Mouse (Mus musculus): ENCODE measurements around the gene En2.

The En2 gene

DNA sequence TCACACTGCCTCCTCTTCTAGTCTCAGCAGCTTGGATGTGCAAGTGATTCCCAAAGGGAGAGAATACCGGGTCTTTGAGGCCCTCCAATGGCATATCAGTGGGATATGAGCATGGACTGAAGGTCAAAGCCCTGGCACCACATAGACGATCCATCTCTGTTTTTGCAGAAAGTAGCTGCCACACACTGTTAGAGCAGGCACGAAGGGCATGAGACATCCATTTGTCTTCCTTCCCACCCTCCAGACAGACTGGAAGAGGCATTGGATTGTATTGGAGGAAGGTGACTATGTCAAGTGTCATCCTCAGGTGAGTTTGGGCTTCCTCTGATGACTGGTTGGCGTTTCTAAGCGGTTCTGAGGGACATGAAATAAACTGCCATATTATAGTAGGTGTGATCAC, 12.8 kb downstream of the En2 start:
- DNase-seq (ENCODE audit: low spot score) = no peak

DNA sequence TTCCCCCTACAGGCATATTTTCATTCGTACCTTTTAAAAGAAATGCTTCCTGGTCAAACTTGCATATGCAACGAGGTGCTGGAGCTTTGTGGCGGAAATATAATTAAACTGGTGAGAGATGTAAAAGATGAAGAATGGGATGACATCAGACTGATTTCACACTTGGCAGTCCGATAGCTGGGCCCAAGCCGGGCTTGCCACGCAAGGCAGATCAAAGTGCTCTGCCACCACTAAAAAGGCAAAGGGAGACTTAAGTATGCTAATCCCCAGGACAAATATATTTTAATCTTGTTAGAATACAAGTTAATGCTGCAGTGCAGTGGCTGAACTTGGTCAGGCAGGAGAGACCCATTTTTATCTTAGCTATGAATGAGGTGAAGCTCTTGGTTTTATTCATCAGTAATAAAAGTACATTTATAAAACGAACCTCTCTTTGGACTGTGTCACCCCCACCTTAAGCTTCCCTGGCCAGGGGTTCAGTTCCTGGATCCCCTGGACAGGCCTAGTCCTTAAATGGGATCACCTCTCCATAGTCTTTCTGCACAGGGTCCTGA, 13.8 kb downstream of the En2 start:
- DNase-seq (ENCODE audit: low spot score) = no peak

DNA sequence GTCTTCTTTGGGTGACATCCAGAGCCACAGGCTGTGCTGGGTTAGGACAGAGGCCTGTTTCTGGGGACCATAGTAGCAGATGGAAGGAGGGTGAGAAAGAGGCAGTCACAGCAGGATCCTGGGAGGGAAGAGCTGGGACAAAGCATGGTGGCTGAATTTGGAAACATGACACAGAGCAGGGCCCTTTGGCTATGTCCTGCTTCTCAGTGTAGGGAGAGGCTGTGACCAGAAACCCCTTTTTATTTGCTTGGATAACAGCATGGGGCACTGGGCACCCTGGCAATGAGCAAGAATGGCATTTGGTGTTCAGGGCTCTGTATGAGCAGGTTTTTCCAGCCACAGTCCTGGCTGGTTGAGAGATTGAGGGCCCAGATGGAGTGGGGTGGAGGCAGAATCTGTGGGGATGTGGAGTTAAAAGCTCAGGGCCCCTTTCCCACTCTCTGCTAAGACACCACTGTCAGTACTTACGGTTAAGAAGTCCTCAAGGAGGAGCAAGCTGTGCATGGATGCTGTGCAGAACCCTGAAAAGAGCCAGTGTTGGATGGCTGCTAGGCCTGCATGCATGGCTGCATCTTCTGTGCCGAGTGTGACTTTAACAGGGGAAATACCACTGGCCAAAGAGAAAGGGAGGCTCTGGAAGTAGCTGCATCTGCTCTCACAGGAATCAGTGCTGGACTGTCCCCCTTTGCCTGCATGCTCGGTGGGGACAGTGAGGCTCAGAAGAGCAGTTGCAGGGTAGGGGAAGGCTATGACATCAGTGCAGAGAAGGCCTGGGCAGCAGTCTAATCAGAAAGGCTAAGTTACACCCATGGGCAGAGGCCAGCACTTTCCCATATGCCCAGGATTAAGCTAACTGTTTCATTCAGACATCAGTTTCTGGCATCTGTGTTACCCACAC, 26.0 kb downstream of the En2 start:
- DNase-seq (ENCODE audit: low spot score) = no peak

DNA sequence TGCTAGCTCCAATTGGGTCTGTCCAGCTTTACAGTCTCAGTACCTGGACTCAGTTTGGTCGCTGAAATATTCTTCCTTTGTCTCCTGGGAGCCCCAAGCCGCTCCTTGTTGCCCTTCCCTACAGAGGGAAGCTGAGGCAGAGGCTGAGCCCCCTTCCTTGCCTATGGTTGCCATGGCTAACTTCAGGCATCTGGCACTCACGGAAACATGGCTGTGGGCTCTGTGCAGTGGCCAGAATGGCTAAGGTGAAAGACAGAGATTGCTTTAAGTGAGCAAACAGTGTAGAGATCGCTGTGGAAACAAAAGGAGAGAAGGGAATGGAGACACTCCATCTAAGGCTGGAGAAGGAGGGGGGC, 26.6 kb downstream of the En2 start:
- DNase-seq (ENCODE audit: low spot score) = no peak

DNA sequence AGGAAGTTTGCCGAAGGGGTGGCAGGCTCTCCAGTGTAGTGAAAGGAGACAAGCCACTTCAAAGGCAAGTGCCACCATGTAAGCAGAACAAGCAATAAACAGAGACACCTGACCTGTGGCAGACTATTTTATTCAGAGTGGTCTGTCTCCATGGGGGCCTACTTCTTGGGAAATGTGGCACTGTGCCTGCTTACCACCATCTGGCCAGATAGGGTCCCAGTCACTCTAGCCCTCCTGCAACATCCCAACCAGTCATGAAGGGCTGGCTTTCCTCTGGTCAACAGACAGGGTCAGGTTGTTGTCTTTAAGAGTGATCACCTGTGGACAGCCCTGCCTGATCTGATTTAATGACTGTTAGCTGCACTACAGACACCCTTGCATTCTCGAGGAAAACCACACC, 30.0 kb downstream of the En2 start:
- DNase-seq (ENCODE audit: low spot score) = no peak

DNA sequence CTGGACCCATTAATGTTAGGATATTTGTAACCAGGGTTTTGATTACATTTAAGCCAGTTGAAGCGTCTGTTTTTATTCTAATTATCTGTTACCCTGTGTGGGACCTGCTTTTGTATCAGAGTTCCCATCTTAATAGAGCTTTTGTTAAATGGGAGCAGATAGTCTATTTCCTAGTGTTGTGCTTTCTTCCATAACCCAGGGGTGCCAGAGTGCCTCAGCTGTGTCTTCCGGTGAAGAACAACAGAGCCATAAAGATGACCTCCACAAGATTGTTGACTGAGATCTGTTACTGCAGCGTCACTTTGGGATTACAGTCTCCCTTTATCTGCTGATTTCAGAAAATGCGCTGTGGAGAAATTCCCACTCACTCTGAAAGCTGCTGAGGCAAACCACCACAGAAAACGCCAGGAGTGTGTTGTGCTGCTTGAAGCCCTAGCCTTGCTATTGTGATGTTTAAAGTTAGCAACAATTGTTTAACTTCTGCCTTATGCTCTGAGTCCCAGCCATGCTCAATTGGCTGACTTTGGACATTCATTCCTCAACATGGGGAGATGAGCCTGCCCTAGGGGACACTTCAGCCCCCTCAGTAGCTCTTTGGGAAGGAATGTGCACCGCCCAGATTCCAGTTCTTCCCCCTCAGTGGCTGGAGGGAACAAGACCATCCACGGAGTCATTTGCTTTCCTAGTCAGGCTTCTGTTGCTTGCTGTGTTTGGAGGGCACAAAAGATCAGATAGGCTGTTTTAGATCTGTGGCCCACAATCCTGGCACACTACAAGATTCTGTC, 33.8 kb downstream of the En2 start:
- DNase-seq (ENCODE audit: low spot score) = no peak

DNA sequence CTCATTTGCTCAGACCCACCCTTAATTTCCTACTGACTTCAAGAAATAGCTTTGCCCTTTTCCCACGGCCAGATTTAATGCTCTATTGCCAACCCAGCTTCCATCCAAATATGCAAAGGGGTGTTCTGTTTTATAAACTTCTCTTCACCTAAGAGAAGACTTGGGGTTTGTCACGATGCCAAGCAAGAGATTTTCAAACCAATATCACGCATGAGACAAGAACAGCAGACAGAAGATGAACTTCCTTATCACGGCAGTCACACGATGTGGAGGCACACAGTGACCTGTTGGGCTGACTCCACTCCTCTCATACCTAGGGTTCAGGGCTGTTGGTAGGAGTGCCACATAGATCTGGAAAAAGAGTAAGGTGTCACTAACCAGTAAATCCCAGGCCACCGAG, 37.6 kb downstream of the En2 start:
- no peak for DNase-seq (ENCODE audit: low spot score)

DNA sequence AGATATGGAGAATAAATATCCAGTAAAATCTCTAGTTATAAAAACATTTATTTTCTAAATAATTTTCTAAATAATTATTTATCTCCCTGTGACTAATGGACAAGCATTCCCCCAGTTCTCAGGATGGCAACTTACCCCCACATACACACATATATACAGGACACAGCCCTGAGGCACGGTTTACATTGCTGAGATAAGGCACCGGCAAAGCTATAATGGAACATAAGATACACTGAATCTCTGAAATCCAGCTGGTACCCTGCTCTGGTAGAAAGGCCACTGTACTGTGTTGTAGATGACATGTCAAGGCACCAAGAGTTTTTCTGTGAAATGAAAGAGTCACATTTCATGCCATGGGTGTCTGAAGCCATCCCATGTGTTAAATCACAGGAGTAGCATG, 39.2 kb downstream of the En2 start:
- DNase-seq (ENCODE audit: low spot score) = no peak

DNA sequence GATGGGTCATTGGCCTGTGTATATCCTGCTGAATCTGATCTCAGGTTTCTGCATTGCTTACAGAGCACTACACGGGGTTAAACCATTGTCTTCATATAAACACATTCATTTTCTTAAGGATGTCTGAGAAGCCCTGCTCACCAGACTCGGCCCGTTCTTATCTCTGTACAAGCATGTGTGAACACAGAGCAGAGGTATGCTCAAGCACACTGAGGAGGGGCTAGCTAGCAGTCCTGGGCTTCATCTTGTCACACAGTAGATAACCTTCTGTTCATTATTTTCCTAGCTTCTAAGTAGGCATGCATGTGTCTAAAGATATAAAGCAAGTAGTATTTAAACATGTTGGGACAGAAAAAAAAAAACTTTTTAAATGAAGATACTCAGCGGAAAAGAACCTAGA, 41.0 kb downstream of the En2 start:
- DNase-seq (ENCODE audit: low spot score) = no peak

DNA sequence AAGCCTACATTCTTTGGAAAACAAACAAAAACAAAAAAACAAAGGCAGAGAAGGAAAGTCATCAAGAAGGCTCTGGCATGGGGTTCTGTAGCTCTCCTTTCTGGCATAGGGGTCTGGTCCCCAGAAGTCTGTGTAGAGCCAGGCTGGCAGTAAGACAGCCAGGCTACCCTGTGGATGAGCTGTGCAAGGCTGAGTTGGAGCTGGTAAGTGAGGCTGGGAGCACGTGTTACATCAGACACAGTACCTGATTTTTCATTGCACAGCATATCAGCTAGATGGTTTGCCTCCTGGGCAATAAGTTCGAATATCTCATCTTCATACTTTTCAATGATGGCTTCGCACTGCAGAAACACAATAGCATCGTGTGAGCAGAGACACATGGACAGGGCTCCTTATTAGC, 41.5 kb downstream of the En2 start:
- DNase-seq (ENCODE audit: low spot score) = no peak

DNA sequence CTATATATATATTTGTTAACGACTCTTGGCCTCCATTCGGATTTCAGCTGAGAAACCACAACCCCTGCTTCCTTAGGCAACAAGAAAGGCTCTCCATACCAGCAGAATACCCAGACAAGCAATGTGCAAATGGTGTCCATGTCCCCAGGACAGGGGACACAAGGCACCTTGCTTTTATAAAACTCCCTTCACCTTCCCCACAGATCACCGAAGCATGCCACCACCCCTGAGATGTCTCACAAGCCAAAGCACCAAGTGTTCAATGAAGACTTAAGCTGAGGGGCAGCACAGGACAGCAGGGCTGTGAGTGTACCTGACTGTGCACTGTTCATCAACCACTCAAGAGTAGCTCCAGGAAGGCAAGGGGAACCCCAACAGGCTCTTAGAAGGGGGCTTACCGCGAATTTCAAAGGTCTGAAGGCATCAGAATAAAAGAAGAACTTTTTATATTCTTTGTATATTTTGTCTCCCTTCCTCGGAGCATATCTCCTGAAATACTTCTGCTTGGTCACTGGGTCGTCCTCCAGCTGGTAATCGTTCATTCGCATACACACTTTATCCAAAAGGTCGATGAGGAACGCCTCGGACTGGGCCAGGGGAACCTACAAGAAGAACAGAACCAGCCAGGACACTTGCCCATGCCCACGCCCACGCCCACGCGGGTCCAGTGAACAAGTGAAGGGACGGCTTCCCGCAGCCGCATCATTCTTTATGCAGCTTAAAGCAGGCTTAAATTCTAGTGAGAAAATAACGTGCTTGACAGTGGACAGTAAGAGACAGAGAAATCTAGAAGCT, 43.4 kb downstream of the En2 start:
- no peak for DNase-seq (ENCODE audit: low spot score)

DNA sequence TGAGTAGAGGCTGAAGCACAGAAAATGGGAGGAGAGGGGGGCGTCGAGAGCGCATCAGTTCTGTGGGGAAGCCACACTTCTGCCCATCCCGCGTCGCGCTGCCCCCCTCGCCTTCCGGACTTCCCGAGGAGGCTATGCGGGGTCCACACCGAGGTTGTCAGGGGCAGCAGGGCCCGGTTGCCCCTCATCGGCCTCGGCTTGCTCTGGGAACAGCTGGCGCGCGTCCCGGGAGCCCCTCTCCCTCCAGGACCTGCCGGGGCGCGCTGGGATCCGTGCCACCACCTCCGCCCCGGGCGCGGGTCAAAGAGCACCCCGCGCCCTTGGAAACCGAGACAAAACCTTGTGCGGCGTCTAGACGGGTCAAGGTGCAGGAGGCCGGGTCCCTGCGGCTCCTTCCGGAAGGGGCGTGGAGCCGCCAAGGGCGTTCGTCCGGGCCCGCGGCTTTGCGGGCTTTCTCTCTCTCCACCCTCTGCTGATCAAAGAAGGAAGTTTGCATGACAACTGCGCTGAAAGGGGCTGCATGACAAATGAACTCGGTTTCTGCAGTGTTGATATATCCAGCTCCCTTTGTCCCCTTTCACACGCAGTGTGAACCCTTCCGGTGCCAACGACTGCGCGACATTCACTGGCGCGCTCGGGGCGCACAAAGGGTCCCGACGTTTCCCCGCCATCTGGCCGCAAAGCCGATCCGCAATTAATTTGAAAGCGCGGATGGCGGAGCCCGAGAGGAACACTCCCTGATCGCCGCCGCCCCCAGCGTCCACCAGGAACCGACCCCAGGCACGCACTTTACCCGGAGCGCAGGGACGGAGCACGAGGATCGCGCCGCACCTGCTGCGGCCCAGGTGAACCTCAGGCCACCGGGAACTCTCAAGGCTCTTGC, 44.3 kb downstream of the En2 start:
- peak; percentile 46 for DNase-seq (ENCODE audit: low spot score)

DNA sequence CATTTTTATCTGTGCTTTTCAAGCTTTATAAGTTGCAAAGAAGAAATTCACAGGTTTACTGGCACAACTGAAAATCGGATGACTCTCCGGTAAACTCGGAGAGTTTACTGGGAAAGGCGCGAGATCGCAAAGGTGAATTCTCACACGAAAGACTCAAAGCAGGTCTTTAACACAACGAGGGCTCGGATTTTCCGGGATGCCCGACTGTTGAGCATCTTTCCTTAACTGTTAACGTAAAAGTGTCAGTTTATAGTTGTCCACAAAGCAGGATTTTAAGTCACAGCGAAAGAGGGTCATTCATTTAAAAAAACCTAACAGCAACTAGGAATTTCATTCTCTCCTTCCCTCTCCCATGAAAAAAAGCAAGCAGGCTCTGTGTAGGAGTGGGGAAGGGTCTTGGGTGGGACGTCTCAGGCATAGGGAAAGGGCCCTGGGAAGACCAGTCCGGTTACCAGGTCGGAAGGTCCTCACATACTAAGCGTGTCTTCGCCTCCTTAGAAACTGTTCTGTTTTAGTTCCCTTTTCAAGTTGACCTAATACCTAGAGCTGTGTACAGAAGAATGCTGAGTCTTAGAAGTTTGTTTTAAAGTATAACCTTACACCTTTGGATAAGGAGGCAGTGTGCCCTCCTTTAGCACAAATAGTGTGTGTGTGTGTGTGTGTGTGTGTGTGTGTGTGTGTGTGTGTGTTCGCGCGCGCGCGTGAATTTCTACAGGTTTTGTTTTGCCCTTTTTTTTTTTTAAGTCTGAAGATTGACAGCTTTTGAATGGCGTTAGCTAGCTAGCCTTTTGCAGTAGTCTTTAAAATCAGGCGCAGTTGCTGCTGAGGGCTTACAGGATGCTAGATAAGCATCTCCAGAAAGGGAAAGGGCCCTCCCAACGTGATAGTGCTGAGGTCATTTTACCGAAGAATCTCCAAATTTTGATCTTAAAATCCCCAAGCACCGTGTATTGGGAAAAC, 45.4 kb downstream of the En2 start:
- no peak for DNase-seq (ENCODE audit: low spot score)

DNA sequence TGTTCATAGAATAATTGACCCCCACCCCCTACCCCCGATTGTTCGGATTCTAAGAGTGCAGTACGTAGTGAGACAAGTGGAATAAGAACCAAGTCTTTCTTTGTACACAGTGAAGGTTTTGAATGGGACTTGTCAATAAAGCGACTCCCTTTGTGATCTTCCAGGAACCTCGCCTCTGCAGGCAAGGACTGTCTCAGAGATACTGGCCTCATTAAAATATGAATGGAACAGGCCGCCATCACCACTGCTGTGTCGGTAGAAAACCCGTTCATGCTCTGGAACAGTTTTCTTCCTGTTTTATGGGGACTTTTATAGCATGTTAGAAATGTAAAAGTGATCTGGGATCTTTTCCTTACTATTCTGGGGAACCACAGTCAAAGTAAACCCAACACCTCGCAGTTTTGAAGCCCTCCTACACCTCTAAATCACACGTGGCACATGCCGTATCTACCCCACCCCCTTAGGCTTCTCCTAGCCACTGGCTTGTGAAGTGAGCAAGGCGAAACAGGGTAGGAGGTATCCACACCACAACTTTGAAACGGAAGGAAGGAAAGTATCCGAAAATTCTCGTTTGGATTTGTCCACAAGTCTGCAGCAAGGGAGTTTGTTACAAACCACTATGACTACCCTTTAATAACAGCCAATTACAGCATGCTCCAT, 46.3 kb downstream of the En2 start:
- DNase-seq (ENCODE audit: low spot score) = no peak

DNA sequence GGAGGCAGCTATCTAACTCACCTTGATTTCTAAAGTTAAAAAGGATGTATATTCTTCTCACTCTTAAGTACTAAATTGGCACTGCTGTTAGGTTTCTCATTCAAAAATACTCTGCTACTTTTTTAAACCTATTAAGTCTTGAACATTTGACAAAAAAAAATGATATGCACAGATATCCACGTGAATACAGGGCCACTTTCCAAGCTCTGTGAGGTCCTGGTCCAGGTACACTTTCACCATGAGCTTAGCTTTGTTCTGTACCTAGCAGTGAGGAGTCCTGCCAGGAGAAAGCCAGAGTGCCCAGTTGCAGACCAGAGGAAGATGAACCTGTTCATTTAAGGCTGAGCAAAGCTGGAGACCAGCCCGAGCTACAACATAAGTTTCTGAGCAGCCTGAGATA, 47.9 kb downstream of the En2 start:
- no peak for DNase-seq (ENCODE audit: low spot score)

DNA sequence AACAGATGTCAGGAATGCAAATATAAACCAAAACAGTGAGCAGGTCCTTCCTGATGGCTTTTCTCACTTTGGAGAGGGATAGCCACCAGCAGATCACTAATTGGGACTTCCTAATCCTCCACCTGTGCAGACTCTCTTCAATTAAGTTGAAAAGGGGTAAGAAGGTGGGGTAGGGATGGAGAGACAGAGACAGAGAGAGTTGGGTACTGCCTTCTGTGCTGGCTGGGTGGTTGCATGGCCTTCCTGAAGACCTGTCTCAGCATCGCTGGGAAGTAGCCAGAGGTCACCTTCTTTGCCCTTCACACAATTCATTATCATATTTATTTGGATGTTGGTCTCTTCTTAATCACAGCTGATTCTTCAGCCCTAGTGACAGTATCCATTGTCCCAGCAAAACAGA, 54.1 kb downstream of the En2 start:
- DNase-seq (ENCODE audit: low spot score) = no peak
